Mouse (Mus musculus): ENCODE results near the gene Slc12a7. TPM values are rescaled to one million over a fixed set of nuclear protein-coding genes. Genes with fewer than 3 reads are reported as not detected.
A peak's percentile ranks its signal among the peaks of the same experiment; 100 is the strongest.

Slc12a7 gene
- polyA plus RNA-seq, 1 experiment from 2014 or later, result 20.1 TPM

GRCm38 (mm10) chr13:73831486-73831885 is 98.6 kb downstream of the Slc12a7 start:
- peak; percentile 75; the same call in 1 of the 2 replicates for ATAC-seq
- Histone ChIP-seq H3K4me3 (no peak overlapping the region), H3K9me3 (replicated peaks) (no peaks in the 10 kb centered on the region), H3K36me3 (ENCODE audit: poor library complexity, severe bottlenecking) (no peaks in the 10 kb centered on the region), H3K27me3 (no peaks in the 10 kb centered on the region), H3K4me1 (no peaks in the 10 kb centered on the region; the same call in 1 of the 2 replicates), H3K27ac (no peak overlapping the region), H3K9ac (no peak overlapping the region), H3K4me2 (no peak overlapping the region)
- 2% methylated on average over 2 of the region's 2 CpGs for WGBS

GRCm38 (mm10) chr13:73833809-73834208 is 100.9 kb downstream of the Slc12a7 start:
- Histone ChIP-seq H3K27me3 (no peaks in the 10 kb centered on the region), H3K4me3 (no peak overlapping the region), H3K4me1 (no peaks in the 10 kb centered on the region), H3K9ac (no peak overlapping the region), H3K9me3 (replicated peaks) (no peaks in the 10 kb centered on the region), H3K27ac (no peak overlapping the region), H3K36me3 (ENCODE audit: poor library complexity, severe bottlenecking) (no peaks in the 10 kb centered on the region), H3K4me2 (no peak overlapping the region)
- ATAC-seq, result no peak
- 81% methylated on average over 12 of the region's 12 CpGs for WGBS

GRCm38 (mm10) chr13:73835791-73836190 is 102.9 kb downstream of the Slc12a7 start:
- 67% methylated on average over 4 of the region's 4 CpGs for WGBS
- no peak overlapping the region for H3K4me3 ChIP-seq
- H3K4me1 ChIP-seq, result no peaks in the 10 kb centered on the region
- no peaks in the 10 kb centered on the region for H3K9me3 ChIP-seq (replicated peaks)
- no peaks in the 10 kb centered on the region for H3K36me3 ChIP-seq (ENCODE audit: poor library complexity, severe bottlenecking)
- ATAC-seq, result no peak
- no peaks in the 10 kb centered on the region for H3K27me3 ChIP-seq
- no peak overlapping the region for H3K4me2 ChIP-seq
- no peak overlapping the region for H3K27ac ChIP-seq
- no peak overlapping the region for H3K9ac ChIP-seq

GRCm38 (mm10) chr13:73836491-73836890 is 103.6 kb downstream of the Slc12a7 start:
- no peak for ATAC-seq
- H3K27me3 ChIP-seq, result no peaks in the 10 kb centered on the region
- H3K27ac ChIP-seq, result no peak overlapping the region; the same call in 1 of the 2 replicates
- 83% methylated on average over 6 of the region's 6 CpGs for WGBS
- no peak overlapping the region for H3K9ac ChIP-seq
- H3K36me3 ChIP-seq (ENCODE audit: poor library complexity, severe bottlenecking), result no peaks in the 10 kb centered on the region
- H3K4me3 ChIP-seq, result no peak overlapping the region
- H3K4me2 ChIP-seq, result no peak overlapping the region
- no peaks in the 10 kb centered on the region for H3K9me3 ChIP-seq (replicated peaks)
- H3K4me1 ChIP-seq, result no peaks in the 10 kb centered on the region

GRCm38 (mm10) chr13:73837708-73838107 is 104.8 kb downstream of the Slc12a7 start:
- H3K27ac ChIP-seq, result no peak overlapping the region
- no peaks in the 10 kb centered on the region for H3K9me3 ChIP-seq (replicated peaks)
- ATAC-seq, result no peak
- H3K27me3 ChIP-seq, result no peaks in the 10 kb centered on the region
- H3K4me1 ChIP-seq, result no peaks in the 10 kb centered on the region
- no peak overlapping the region for H3K4me2 ChIP-seq
- no peaks in the 10 kb centered on the region for H3K36me3 ChIP-seq (ENCODE audit: poor library complexity, severe bottlenecking)
- no peak overlapping the region for H3K9ac ChIP-seq
- H3K4me3 ChIP-seq, result no peak overlapping the region
- WGBS, result 80% methylated on average over 8 of the region's 8 CpGs

- Histone ChIP-seq H3K9me3 (replicated peaks) (no peaks in the 10 kb centered on the region), H3K4me3 (no peak overlapping the region), H3K27me3 (no peaks in the 10 kb centered on the region), H3K9ac (no peak overlapping the region), H3K4me2 (no peak overlapping the region), H3K4me1 (no peaks in the 10 kb centered on the region), H3K27ac (no peak overlapping the region), H3K36me3 (ENCODE audit: poor library complexity, severe bottlenecking) (no peaks in the 10 kb centered on the region)
- WGBS, result 65% methylated on average over 11 of the region's 11 CpGs
- ATAC-seq, result no peak
These were observed 106.2 kb downstream of the Slc12a7 start for GRCm38 (mm10) chr13:73839137-73839548.

- no peaks in the 10 kb centered on the region for H3K9me3 ChIP-seq (replicated peaks)
- H3K27ac ChIP-seq, result no peak overlapping the region
- H3K4me2 ChIP-seq, result no peak overlapping the region
- ATAC-seq, result no peak
- H3K36me3 ChIP-seq (ENCODE audit: poor library complexity, severe bottlenecking), result no peaks in the 10 kb centered on the region
- no peak overlapping the region for H3K4me3 ChIP-seq
- 86% methylated on average over 4 of the region's 4 CpGs for WGBS
- H3K9ac ChIP-seq, result no peak overlapping the region
- no peaks in the 10 kb centered on the region for H3K4me1 ChIP-seq
- peaks cover 3% of the 10 kb centered on the region; the same call in 1 of the 2 replicates for H3K27me3 ChIP-seq
These were observed 106.8 kb downstream of the Slc12a7 start for GRCm38 (mm10) chr13:73839740-73840139.

GRCm38 (mm10) chr13:73842696-73843095 is 109.8 kb downstream of the Slc12a7 start:
- Histone ChIP-seq H3K4me3 (no peak overlapping the region), H3K9me3 (replicated peaks) (no peaks in the 10 kb centered on the region), H3K9ac (no peak overlapping the region), H3K4me2 (no peak overlapping the region), H3K27ac (no peak overlapping the region), H3K4me1 (peaks cover 6% of the 10 kb centered on the region; the same call in 1 of the 2 replicates), H3K27me3 (peaks cover 28% of the 10 kb centered on the region), H3K36me3 (ENCODE audit: poor library complexity, severe bottlenecking) (no peaks in the 10 kb centered on the region)
- ATAC-seq, result no peak

GRCm38 (mm10) chr13:73846589-73847464 is 113.9 kb downstream of the Slc12a7 start:
- H3K27me3 ChIP-seq, result peaks cover 34% of the 10 kb centered on the region
- no peaks in the 10 kb centered on the region for H3K9me3 ChIP-seq (replicated peaks)
- peak; percentile 75 for ATAC-seq
- WGBS, result under 1% methylated on average over 60 of the region's 65 CpGs
- peaks cover 6% of the 10 kb centered on the region; the same call in 1 of the 2 replicates for H3K4me1 ChIP-seq
- H3K27ac ChIP-seq, result no peak overlapping the region
- peak overlapping the region; percentile 64 for H3K9ac ChIP-seq
- H3K4me2 ChIP-seq, result peak overlapping the region; percentile 83
- H3K4me3 ChIP-seq, result peak overlapping the region; percentile 55
- no peaks in the 10 kb centered on the region for H3K36me3 ChIP-seq (ENCODE audit: poor library complexity, severe bottlenecking)

GRCm38 (mm10) chr13:73847465-73847836 is 114.6 kb downstream of the Slc12a7 start, which contains the start of gene Nkd2:
Gene Nkd2 (minus strand): TSS chr13:73847631.
- H3K4me1 ChIP-seq, result peaks cover 6% of the 10 kb centered on the region; the same call in 1 of the 2 replicates
- peak within 1 kb of the TSS; percentile 55 for H3K4me3 ChIP-seq
- peak within 1 kb of the TSS; percentile 64 for H3K9ac ChIP-seq
- 2% methylated on average over 38 of the region's 38 CpGs for WGBS
- H3K36me3 ChIP-seq (ENCODE audit: poor library complexity, severe bottlenecking), result no peaks in the 10 kb centered on the region
- no peak within 1 kb of the TSS for H3K27ac ChIP-seq
- ATAC-seq, result peak; percentile 91
- no peaks in the 10 kb centered on the region for H3K9me3 ChIP-seq (replicated peaks)
- peak within 1 kb of the TSS; percentile 83 for H3K4me2 ChIP-seq
- peaks cover 34% of the 10 kb centered on the region for H3K27me3 ChIP-seq

Data from forebrain, embryonic 13.5 days (tissue).